Mouse (Mus musculus): ENCODE results near the gene Ear14. TPM values are rescaled to one million over a fixed set of nuclear protein-coding genes. Genes with fewer than 3 reads are reported as not detected.

The Ear14 gene
- not detected for total RNA-seq (2023)

DNA sequence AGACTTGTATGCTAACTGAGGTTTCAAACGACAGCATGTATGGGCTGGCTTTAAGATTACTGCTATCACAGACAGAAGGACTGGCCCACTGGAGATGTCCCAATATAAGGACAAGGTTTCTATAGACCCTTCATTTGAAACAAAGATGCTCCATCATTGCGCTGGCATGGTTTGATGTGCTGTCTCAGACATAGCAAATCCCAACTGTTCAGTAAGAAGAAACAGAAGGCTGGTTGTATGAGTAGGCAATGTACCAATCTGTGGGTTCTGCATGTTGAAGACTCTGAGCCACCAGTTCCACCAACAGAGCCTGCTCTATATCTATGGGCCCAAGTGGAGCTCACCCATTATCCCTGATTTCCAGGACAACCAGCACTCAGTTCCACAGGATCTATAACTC is at the start of gene Ear14:
Gene Ear14, plus strand, starts transcription at position 277 of the 400 bp plus-strand sequence.

DNA sequence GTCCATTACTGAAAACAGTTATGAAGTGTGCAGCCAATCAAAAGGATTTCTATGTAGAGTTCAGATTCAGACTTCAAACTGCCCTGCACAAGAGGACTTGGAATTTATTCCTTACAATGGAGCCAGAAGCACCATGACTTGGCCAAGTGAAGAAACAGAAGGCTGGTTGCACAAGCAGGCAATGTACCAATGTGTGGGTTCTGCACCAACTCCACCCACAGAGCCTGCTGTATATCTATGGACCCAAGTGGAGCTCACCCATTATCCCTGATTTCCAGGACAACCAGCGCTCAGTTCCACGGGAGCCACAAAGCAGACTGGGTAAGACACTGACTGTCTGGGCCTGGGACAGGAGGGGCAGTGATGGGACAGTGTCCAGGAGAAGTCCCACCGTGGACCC is 41.2 kb upstream of the Ear14 start, which contains the start of gene Rnase2b:
Gene Rnase2b, plus strand, starts transcription at position 285 of the 400 bp plus-strand sequence.

DNA sequence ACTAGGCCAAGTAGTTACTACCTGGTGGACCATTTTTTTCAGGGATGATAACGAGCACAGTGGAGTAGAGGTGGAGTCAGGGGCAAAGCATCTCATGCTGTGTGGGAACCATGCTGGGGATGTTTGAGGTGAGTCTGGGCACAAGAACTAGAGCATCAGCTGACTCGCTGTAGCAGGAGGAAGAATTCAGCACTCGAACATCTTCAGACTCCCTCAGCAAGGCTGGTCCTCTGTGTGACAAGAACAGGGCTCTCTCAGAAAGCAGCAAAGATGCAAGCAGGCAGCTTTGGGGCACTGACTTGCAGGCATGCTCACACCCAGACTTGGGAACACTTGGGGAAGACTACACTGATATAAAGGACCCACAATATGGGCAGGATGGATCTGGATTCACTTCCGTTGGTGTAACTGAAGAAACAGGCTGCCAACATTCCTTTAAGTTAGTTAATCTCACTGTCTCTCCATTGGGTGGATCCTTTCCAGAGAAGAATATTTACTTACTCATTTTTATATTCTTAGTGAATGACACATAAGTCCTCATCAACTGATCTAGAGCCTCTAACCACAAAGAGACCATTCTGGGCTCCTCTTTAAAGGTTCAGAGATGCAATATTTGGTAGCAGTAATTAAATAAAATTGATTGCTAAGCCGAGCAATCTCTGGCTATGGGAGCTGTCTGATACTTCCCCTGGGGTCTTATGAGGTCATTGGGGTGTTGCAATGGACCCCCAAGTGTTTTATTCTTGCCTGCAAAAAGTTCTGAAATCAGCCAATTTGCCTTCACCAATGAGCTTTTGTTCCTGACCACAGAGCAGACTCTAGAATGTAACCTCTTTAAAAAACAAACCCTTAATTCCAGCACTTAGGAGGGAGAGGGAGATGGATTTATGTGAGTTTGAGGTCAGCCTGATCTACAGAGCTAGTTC is 3.8 kb upstream of the Ear14 start, which contains the start of gene Ang2:
Gene Ang2, minus strand, starts transcription at position 51 of the 926 bp plus-strand sequence.

Other genes starting within 250 kb of the Ear14 start
- gene Pnp2, start 247.4 kb upstream of the Ear14 start, total RNA-seq (2023), result 1 to 10 TPM; 1.2 to 1.9 TPM
- not detected for gene Rnase10, start 195.6 kb upstream of the Ear14 start, total RNA-seq (2023)
- gene Rnase9, start 161.5 kb upstream of the Ear14 start, total RNA-seq (2023), result not detected
- gene Rnase11, start 153.2 kb upstream of the Ear14 start, total RNA-seq (2023), result not detected
- 1 to 10 TPM; 1.5 to 1.8 TPM for gene Rnase12, start 145.7 kb upstream of the Ear14 start, total RNA-seq (2023)
- not detected for gene Olfr750, start 129.0 kb upstream of the Ear14 start, total RNA-seq (2023)
- under 1 TPM; 0.49 to 0.65 TPM for gene Rnase4, start 112.3 kb upstream of the Ear14 start, total RNA-seq (2023)
- under 1 TPM in 1 of 2 experiments, not detected in 1; 0.83 TPM for gene Ang, start 112.2 kb upstream of the Ear14 start, total RNA-seq (2023)
- gene Eddm3b, start 89.0 kb upstream of the Ear14 start, total RNA-seq (2023), result not detected
- 100 to 1,000 TPM; 134 to 155 TPM for gene Rnase6, start 79.5 kb upstream of the Ear14 start, total RNA-seq (2023)
- not detected for gene Rnase1, start 56.6 kb upstream of the Ear14 start, total RNA-seq (2023)
- gene Rnase2b, start 41.1 kb upstream of the Ear14 start, total RNA-seq (2023), result not detected
- not detected for gene Ang2, start 4.2 kb upstream of the Ear14 start, total RNA-seq (2023)
- not detected for gene Rnase2a, start 52.7 kb downstream of the Ear14 start, total RNA-seq (2023)
- gene Gm7247, start 158.4 kb downstream of the Ear14 start, total RNA-seq (2023), result not detected
- not detected for gene Vmn2r88, start 207.4 kb downstream of the Ear14 start, total RNA-seq (2023)
- gene Vmn2r89, start 248.5 kb downstream of the Ear14 start, total RNA-seq (2023), result not detected

Data from B cell, adult 67 days (primary cell).